Mouse (Mus musculus): Measurements from ENCODE around the gene Nek5. TPM values are rescaled to one million over a fixed set of nuclear protein-coding genes. Genes with fewer than 3 reads are reported as not detected.
"Not testable (repeated sequence)": the region's sequence is repeated elsewhere in the genome, so short reads cannot be mapped to it uniquely, and the experiment has no call there.

The Nek5 gene
- polyA plus RNA-seq, 1 experiment from 2014 or later = 0.43 TPM

GRCm38 (mm10) chr8:22143764-22144491 is 19.1 kb upstream of the Nek5 start:
- H3K9me3 ChIP-seq = no peaks in the 10 kb centered on the region
- H3K4me3 ChIP-seq (replicated peaks) = no peak overlapping the region
- H3K4me2 ChIP-seq (replicated peaks) = no peak overlapping the region
- no peak overlapping the region for H3K9ac ChIP-seq (replicated peaks)
- ATAC-seq = no peak
- no peak overlapping the region for H3K27ac ChIP-seq
- H3K4me1 ChIP-seq (replicated peaks) = no peaks in the 10 kb centered on the region
- peaks cover 31% of the 10 kb centered on the region for H3K36me3 ChIP-seq
- no peaks in the 10 kb centered on the region for H3K27me3 ChIP-seq
- 85% methylated on average over 1 of the region's 1 CpGs for WGBS

- WGBS = 76% methylated on average over 4 of the region's 4 CpGs
- no peak overlapping the region for H3K4me2 ChIP-seq (replicated peaks)
- peaks cover 19% of the 10 kb centered on the region for H3K36me3 ChIP-seq
- H3K9me3 ChIP-seq = no peaks in the 10 kb centered on the region
- no peaks in the 10 kb centered on the region for H3K4me1 ChIP-seq (replicated peaks)
- no peaks in the 10 kb centered on the region for H3K27me3 ChIP-seq
- no peak overlapping the region for H3K27ac ChIP-seq
- H3K9ac ChIP-seq (replicated peaks) = no peak overlapping the region
- H3K4me3 ChIP-seq (replicated peaks) = no peak overlapping the region
- no peak for ATAC-seq
Observed at GRCm38 (mm10) chr8:22142592-22142991, 17.7 kb upstream of the Nek5 start.

DNA sequence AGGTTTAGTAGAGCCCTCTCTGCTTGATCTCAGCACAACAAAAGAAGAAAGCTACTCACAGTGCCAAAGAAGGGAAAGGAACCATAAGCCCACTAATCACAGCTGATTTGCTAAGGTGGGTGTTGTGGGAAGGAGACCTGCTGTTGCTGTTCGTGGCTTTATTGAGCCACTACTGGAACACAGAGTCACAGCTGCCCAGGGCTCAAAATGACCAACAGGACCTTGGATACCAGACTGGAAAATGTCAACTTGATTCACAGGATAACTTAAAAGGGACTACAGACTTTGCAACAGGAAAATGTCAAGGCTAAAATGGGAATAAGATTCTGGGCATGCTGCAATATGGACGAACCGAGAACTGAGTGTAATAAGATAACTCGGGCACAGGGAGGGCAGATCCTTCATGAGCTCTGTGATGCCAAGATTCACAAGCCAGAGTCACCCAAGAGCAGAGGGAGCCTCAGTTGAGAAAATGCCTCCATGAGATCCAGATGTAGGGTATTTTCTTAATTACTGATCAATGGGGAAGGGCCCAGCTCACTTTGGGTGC is 17.1 kb upstream of the Nek5 start:
- H3K4me2 ChIP-seq (replicated peaks) = no peak overlapping the region
- no peaks in the 10 kb centered on the region for H3K27me3 ChIP-seq
- H3K36me3 ChIP-seq = peaks cover 13% of the 10 kb centered on the region
- H3K4me3 ChIP-seq (replicated peaks) = no peak overlapping the region
- 91% methylated on average over 4 of the region's 4 CpGs for WGBS
- H3K27ac ChIP-seq = no peak overlapping the region
- no peak for ATAC-seq
- H3K9me3 ChIP-seq = no peaks in the 10 kb centered on the region
- no peak overlapping the region for H3K9ac ChIP-seq (replicated peaks)
- no peaks in the 10 kb centered on the region for H3K4me1 ChIP-seq (replicated peaks)

DNA sequence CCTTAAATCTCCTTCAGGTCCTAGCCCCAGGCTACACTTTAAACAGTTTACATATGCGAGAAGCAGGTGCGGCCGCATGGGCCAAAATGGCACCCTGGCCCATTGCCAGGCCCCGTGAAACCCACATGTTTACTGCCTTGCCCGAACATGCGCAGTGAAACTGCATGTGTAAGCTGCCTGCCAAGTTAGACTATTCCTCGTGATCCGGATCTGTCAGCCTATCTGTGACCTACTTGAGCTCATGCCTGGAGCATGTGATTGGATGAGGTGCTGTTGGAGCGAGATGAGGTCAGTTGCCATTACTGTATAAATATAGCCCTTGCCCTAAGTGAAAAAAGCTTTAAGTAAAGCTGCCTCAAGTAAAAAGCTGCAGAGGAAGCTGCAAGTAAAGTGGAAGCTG is 11.6 kb upstream of the Nek5 start:
- not testable (repeated sequence) for ATAC-seq; H3K4me3 ChIP-seq (replicated peaks); H3K4me2 ChIP-seq (replicated peaks); H3K27ac ChIP-seq; H3K9me3 ChIP-seq; H3K36me3 ChIP-seq; H3K9ac ChIP-seq (replicated peaks); H3K4me1 ChIP-seq (replicated peaks); H3K27me3 ChIP-seq
- 95% methylated on average over 9 of the region's 9 CpGs for WGBS

DNA sequence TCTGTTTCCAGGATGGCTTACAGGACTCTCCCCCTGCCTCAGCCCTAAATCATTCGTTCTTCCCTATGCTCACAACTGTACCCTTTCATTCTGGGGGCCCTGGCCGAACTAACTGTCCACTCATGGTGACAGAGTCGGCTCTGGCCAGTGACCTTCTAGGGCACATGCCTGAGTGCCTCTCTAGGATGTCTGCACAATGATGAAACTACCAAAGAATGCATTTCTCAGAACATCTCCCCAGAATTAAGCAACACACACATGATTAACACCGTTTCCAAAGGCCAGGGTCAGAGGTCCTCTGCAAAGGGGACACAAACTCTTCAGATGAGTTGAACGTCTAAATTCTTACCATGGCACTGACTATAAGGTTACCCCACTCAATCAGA is 9.9 kb upstream of the Nek5 start:
- peaks cover 10% of the 10 kb centered on the region; the same call in 1 of the 2 replicates for H3K36me3 ChIP-seq
- no peaks in the 10 kb centered on the region for H3K27me3 ChIP-seq
- WGBS = 86% methylated on average over 5 of the region's 5 CpGs
- H3K4me1 ChIP-seq (replicated peaks) = no peaks in the 10 kb centered on the region
- H3K9me3 ChIP-seq = no peaks in the 10 kb centered on the region
- no peak for ATAC-seq
- H3K4me3 ChIP-seq (replicated peaks) = no peak overlapping the region
- H3K4me2 ChIP-seq (replicated peaks) = no peak overlapping the region
- H3K9ac ChIP-seq (replicated peaks) = no peak overlapping the region
- no peak overlapping the region for H3K27ac ChIP-seq

DNA sequence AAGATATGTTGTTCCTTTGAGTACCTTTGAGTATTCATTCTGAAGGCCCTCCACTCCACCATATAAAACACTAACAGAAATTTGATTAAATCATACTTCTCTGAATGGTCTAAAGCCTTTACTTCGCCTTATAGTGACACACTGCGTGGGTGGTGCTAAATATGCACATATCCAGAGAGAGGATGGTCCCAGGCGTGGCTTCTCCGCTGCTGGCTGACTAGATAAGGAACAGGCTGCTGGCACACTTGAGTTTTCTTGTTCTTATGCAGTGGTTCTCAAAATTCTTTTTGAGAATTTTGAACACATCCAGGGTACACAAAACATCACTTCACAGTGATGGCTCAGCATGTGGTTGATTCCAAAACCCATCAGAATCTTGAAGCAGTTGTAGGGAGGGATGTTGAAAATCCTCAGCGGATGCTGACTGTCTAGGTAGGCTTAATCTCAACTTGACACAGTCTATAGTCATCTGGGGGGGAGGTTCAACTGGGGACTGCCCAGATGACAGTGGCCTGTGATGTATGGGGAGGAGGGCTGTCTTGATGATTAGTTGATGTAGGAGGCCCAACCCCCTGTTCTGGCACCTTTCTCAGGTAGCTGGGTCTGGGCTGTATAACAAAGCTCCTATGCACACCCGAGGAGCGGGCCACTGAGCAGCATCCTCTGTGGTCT is 9.4 kb upstream of the Nek5 start:
- no peak overlapping the region for H3K27ac ChIP-seq
- ATAC-seq = no peak
- peaks cover 12% of the 10 kb centered on the region; the same call in 1 of the 2 replicates for H3K36me3 ChIP-seq
- no peak overlapping the region for H3K4me2 ChIP-seq (replicated peaks)
- 93% methylated on average over 7 of the region's 7 CpGs for WGBS
- no peaks in the 10 kb centered on the region for H3K9me3 ChIP-seq
- H3K4me3 ChIP-seq (replicated peaks) = no peak overlapping the region
- H3K27me3 ChIP-seq = no peaks in the 10 kb centered on the region
- H3K4me1 ChIP-seq (replicated peaks) = no peaks in the 10 kb centered on the region
- no peak overlapping the region for H3K9ac ChIP-seq (replicated peaks)

- 92% methylated on average over 12 of the region's 12 CpGs for WGBS
- H3K27ac ChIP-seq = no peak overlapping the region
- no peak overlapping the region for H3K4me3 ChIP-seq (replicated peaks)
- peaks cover 31% of the 10 kb centered on the region for H3K36me3 ChIP-seq
- no peak overlapping the region for H3K4me2 ChIP-seq (replicated peaks)
- no peak overlapping the region for H3K9ac ChIP-seq (replicated peaks)
- ATAC-seq = no peak
- no peaks in the 10 kb centered on the region for H3K9me3 ChIP-seq
- no peaks in the 10 kb centered on the region for H3K27me3 ChIP-seq
- no peaks in the 10 kb centered on the region for H3K4me1 ChIP-seq (replicated peaks)
Observed at GRCm38 (mm10) chr8:22132062-22132461, 7.2 kb upstream of the Nek5 start.

GRCm38 (mm10) chr8:22107020-22107419 is 17.8 kb downstream of the Nek5 start:
- ATAC-seq = no peak
- Histone ChIP-seq H3K4me3 (replicated peaks) (no peak overlapping the region), H3K4me1 (replicated peaks) (no peaks in the 10 kb centered on the region), H3K9ac (replicated peaks) (no peak overlapping the region), H3K27me3 (no peaks in the 10 kb centered on the region), H3K27ac (no peak overlapping the region), H3K9me3 (no peaks in the 10 kb centered on the region), H3K4me2 (replicated peaks) (no peak overlapping the region), H3K36me3 (no peaks in the 10 kb centered on the region)
- 81% methylated on average over 4 of the region's 4 CpGs for WGBS

- Histone ChIP-seq H3K4me1 (replicated peaks) (no peaks in the 10 kb centered on the region), H3K36me3 (no peaks in the 10 kb centered on the region), H3K4me2 (replicated peaks) (no peak overlapping the region), H3K9me3 (no peaks in the 10 kb centered on the region), H3K27me3 (no peaks in the 10 kb centered on the region), H3K9ac (replicated peaks) (no peak overlapping the region), H3K27ac (no peak overlapping the region), H3K4me3 (replicated peaks) (no peak overlapping the region)
- ATAC-seq = peak; percentile 48; the same call in 1 of the 2 replicates
- WGBS = 45% methylated on average over 8 of the region's 8 CpGs
Observed at GRCm38 (mm10) chr8:22091568-22091967, 33.3 kb downstream of the Nek5 start.

GRCm38 (mm10) chr8:22089226-22089625 is 35.6 kb downstream of the Nek5 start:
- ATAC-seq = no peak
- no peak overlapping the region for H3K9ac ChIP-seq (replicated peaks)

GRCm38 (mm10) chr8:22079313-22080007 is 45.4 kb downstream of the Nek5 start:
- no peak for ATAC-seq
- Histone ChIP-seq H3K4me3 (replicated peaks) (no peak overlapping the region), H3K4me1 (replicated peaks) (no peaks in the 10 kb centered on the region), H3K9me3 (no peaks in the 10 kb centered on the region), H3K27ac (no peak overlapping the region), H3K36me3 (no peaks in the 10 kb centered on the region), H3K9ac (replicated peaks) (no peak overlapping the region), H3K4me2 (replicated peaks) (no peak overlapping the region), H3K27me3 (no peaks in the 10 kb centered on the region)
- 89% methylated on average over 9 of the region's 9 CpGs for WGBS

More at GRCm38 (mm10) chr8:22089226-22089625, 35.6 kb downstream of the Nek5 start:
- WGBS = 89% methylated on average over 4 of the region's 4 CpGs
- Histone ChIP-seq H3K27me3 (no peaks in the 10 kb centered on the region), H3K9me3 (no peaks in the 10 kb centered on the region), H3K4me2 (replicated peaks) (no peak overlapping the region), H3K36me3 (no peaks in the 10 kb centered on the region), H3K4me1 (replicated peaks) (0 out of 2 replicates have a peak, but pooled peaks cover 4% of the 10 kb centered on the region), H3K27ac (no peak overlapping the region), H3K4me3 (replicated peaks) (no peak overlapping the region)

- Histone ChIP-seq H3K9ac (replicated peaks) (0 out of 2 replicates have a peak overlapping the region, but pooled peaks have one; percentile 21), H3K4me2 (replicated peaks) (peak overlapping the region; percentile 81), H3K4me3 (replicated peaks) (peak overlapping the region; percentile 71), H3K27ac (no peak overlapping the region), H3K9me3 (no peaks in the 10 kb centered on the region), H3K36me3 (peaks cover 29% of the 10 kb centered on the region), H3K4me1 (replicated peaks) (peaks cover 13% of the 10 kb centered on the region), H3K27me3 (peaks cover 16% of the 10 kb centered on the region)
- ATAC-seq = no peak
- 5% methylated on average over 3 of the region's 3 CpGs for WGBS
Observed at GRCm38 (mm10) chr8:22061126-22061525, 63.7 kb downstream of the Nek5 start.

Measured in midbrain, embryonic 13.5 days (tissue).